Comparison of ENCODE assay signal across 28 mouse cellular contexts in genomic region chr2:78493115-78493514, GRCm38 (mm10).
DNase-seq lines count a peak whose midpoint lies in the region; ATAC-seq and TF ChIP-seq lines count a peak whose summit lies in the region.
"Had no signal": no experiment of that assay in that cellular context is flagged by ENCODE, and none has a peak within 500 bp of the region (broad histone marks: within the 10 kb centered on the region; RNA-seq: fewer than 3 reads in every experiment).

No protein-coding gene starts in this region.

- no peaks in the 10 kb centered on the region for H3K27me3 ChIP-seq in midbrain, embryonic 13.5 days
- H3K27me3 ChIP-seq in midbrain, embryonic 15.5 days (replicated peaks): no peaks in the 10 kb centered on the region
- no peaks in the 10 kb centered on the region for H3K27me3 ChIP-seq in midbrain, postnatal 0 days (ENCODE audit: insufficient read depth, low read length)
- no peaks in the 10 kb centered on the region for H3K27me3 ChIP-seq in midbrain, embryonic 10.5 days (ENCODE audit: low read depth, poor library complexity, severe bottlenecking)
- H3K27me3 ChIP-seq: CH12.LX; embryonic facial prominence, embryonic 13.5 days; embryonic facial prominence, embryonic 15.5 days; forebrain, embryonic 12.5 days had no signal

- no peaks in the 10 kb centered on the region for H3K9me3 ChIP-seq in midbrain, embryonic 13.5 days
- H3K9me3 ChIP-seq in midbrain, embryonic 15.5 days: no peaks in the 10 kb centered on the region
- no peaks in the 10 kb centered on the region for H3K9me3 ChIP-seq in midbrain, postnatal 0 days (ENCODE audit: low read length)
- no peaks in the 10 kb centered on the region for H3K9me3 ChIP-seq in midbrain, embryonic 10.5 days (replicated peaks)
- H3K9me3 ChIP-seq: embryonic facial prominence, embryonic 13.5 days; embryonic facial prominence, embryonic 15.5 days; forebrain, embryonic 10.5 days; forebrain, embryonic 12.5 days; G1E had no signal

- no peak overlapping the region for H3K4me3 ChIP-seq in midbrain, embryonic 13.5 days (replicated peaks)
- H3K4me3 ChIP-seq in midbrain, embryonic 15.5 days: no peak overlapping the region
- H3K4me3 ChIP-seq in midbrain, postnatal 0 days (ENCODE audit: low read depth, low read length): no peak overlapping the region
- H3K4me3 ChIP-seq in midbrain, embryonic 10.5 days: no peak overlapping the region
- H3K4me3 ChIP-seq: embryonic facial prominence, embryonic 13.5 days; embryonic facial prominence, embryonic 15.5 days; erythroblast, embryonic 14.5 days; forebrain, embryonic 10.5 days; forebrain, embryonic 12.5 days had no signal

- no peak for TF ChIP-seq POLR2A in brain, embryonic 14.5 days (IDR thresholded peaks at IDR 0.05; ENCODE audit: borderline replicate concordance, extremely low read depth, insufficient read depth, insufficient read length, poor library complexity, severe bottlenecking)

- TF ChIP-seq CTCF in midbrain, postnatal 0 days (IDR thresholded peaks at IDR 0.05): no peak
- TF ChIP-seq CTCF in brain, embryonic 14.5 days (IDR thresholded peaks at IDR 0.05; ENCODE audit: borderline replicate concordance, extremely low read depth, insufficient read depth, insufficient read length): no peak

- H3K27ac ChIP-seq in midbrain, embryonic 13.5 days: no peak overlapping the region
- no peak overlapping the region for H3K27ac ChIP-seq in midbrain, embryonic 15.5 days
- H3K27ac ChIP-seq in midbrain, postnatal 0 days (ENCODE audit: low read depth, low read length): no peak overlapping the region
- H3K27ac ChIP-seq in midbrain, embryonic 10.5 days (replicated peaks): no peak overlapping the region
- H3K27ac ChIP-seq: embryonic facial prominence, embryonic 13.5 days; embryonic facial prominence, embryonic 15.5 days; forebrain, embryonic 10.5 days; forebrain, embryonic 12.5 days had no signal

- 0 out of 2 replicates have a peak, but pooled peaks have one; percentile 55 for ATAC-seq in midbrain, embryonic 13.5 days
- ATAC-seq in midbrain, embryonic 15.5 days (replicated peaks): no peak; the same call in 1 of the 2 replicates
- no peak for ATAC-seq in midbrain, postnatal 0 days (ENCODE audit: low FRiP score)
- ATAC-seq: activated CD4-positive, CD25-positive, alpha-beta regulatory T cell, adult 4 months; CD4-positive, CD25-positive, alpha-beta regulatory T cell, adult 4 months; forebrain, embryonic 14.5 days; forebrain, embryonic 16.5 days; Patski had no signal

- H3K4me1 ChIP-seq in midbrain, embryonic 13.5 days (replicated peaks): 0 out of 2 replicates have a peak, but pooled peaks cover 2% of the 10 kb centered on the region
- no peaks in the 10 kb centered on the region for H3K4me1 ChIP-seq in midbrain, embryonic 15.5 days
- H3K4me1 ChIP-seq in midbrain, postnatal 0 days (ENCODE audit: insufficient read depth, low read length): no peaks in the 10 kb centered on the region
- H3K4me1 ChIP-seq in midbrain, embryonic 10.5 days: no peaks in the 10 kb centered on the region
- H3K4me1 ChIP-seq: embryonic facial prominence, embryonic 13.5 days; embryonic facial prominence, embryonic 15.5 days; forebrain, embryonic 10.5 days; forebrain, embryonic 12.5 days had no signal

- peak; percentile 5 for DNase-seq in midbrain, postnatal 0 days (ENCODE audit: low spot score)
- DNase-seq in midbrain, embryonic 10.5 days (ENCODE audit: low spot score): no peak
- DNase-seq in brain, embryonic 14.5 days (ENCODE audit: low read depth): peak; percentile 58
- DNase-seq: adrenal gland, adult 8-10 months; adrenal gland, postnatal 14 days; adrenal gland, postnatal 36 days; B cell, adult 2 months; cerebellum, adult 11 months; cerebellum, adult 18-20 months; cerebellum, adult 8-10 months; cerebellum, adult 9-11 months; cerebellum, postnatal 14 days; cerebellum, postnatal 36 days; embryo, embryonic 11 days had no signal

- no peak overlapping the region for H3K4me2 ChIP-seq in midbrain, embryonic 13.5 days (replicated peaks)
- H3K4me2 ChIP-seq in midbrain, embryonic 15.5 days: no peak overlapping the region
- H3K4me2 ChIP-seq in midbrain, postnatal 0 days (ENCODE audit: low read depth, low read length, poor library complexity, severe bottlenecking): no peak overlapping the region
- H3K4me2 ChIP-seq: embryonic facial prominence, embryonic 13.5 days; embryonic facial prominence, embryonic 15.5 days; forebrain, embryonic 12.5 days had no signal

- H3K9ac ChIP-seq in midbrain, embryonic 13.5 days (replicated peaks): no peak overlapping the region
- no peak overlapping the region for H3K9ac ChIP-seq in midbrain, embryonic 15.5 days
- H3K9ac ChIP-seq in midbrain, postnatal 0 days (replicated peaks; ENCODE audit: low read length, poor library complexity, severe bottlenecking): no peak overlapping the region
- H3K9ac ChIP-seq: embryonic facial prominence, embryonic 13.5 days; embryonic facial prominence, embryonic 15.5 days; forebrain, embryonic 12.5 days had no signal

- H3K36me3 ChIP-seq in midbrain, embryonic 13.5 days: no peaks in the 10 kb centered on the region
- H3K36me3 ChIP-seq in midbrain, embryonic 15.5 days (replicated peaks): no peaks in the 10 kb centered on the region
- no peaks in the 10 kb centered on the region for H3K36me3 ChIP-seq in midbrain, postnatal 0 days (ENCODE audit: insufficient read depth, low read length)
- H3K36me3 ChIP-seq in midbrain, embryonic 10.5 days: no peaks in the 10 kb centered on the region
- H3K36me3 ChIP-seq: embryonic facial prominence, embryonic 13.5 days; embryonic facial prominence, embryonic 15.5 days; forebrain, embryonic 10.5 days; forebrain, embryonic 12.5 days; G1E had no signal
